Mouse (Mus musculus): ENCODE measurements around the gene Tpte.
"Not testable (repeated sequence)": the region's sequence is repeated elsewhere in the genome, so short reads cannot be mapped to it uniquely, and the experiment has no call there.

The Tpte gene

DNA sequence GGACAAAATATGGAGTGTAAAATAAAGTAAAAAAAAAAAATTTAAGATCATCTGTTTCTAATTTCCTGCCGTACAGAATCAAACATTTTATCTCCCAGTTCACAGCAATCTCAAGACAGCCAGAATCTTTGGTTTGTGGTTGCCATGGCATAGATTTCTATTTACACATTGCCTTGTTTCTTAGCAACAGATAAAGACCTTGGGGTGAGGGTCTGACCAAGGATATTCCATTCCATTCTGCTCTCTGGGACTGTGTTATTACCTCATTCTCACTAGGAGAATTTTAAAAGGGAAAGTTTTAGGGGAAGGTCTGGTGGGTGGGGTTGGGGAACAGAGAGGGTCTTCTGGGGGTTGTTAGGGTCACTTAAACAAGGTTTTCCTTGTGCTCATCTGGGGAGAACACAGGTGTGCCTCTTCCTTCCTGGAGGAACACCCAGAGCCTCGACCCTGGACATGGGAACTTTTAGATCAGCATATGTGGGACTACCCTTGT, at the start of gene Tpte:
TSS of gene Tpte (plus strand) at position 443 of the 493 bp plus-strand sequence.
- DNase-seq (ENCODE audit: low spot score in 2 of 2) = no peak

DNA sequence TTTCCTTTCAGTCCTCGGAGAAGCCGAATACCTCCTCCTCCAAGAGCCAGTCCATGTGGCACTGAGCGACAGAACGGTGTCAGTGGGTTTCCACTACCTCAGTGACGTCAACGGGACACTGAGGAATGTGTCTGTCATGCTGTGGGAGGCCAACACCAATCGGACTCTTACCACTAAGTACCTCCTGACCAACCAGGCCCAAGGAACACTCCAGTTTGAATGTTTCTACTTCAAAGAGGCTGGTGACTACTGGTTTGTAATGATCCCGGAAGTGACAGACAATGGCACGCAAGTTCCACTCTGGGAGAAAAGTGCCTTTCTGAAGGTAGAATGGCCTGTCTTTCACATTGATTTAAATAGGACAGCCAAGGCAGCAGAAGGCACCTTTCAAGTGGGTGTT, 40.3 kb upstream of the Tpte start:
- DNase-seq (ENCODE audit: low spot score in 2 of 2) = no peak

GRCm38 (mm10) chr8:22245663-22246062, 37.6 kb upstream of the Tpte start:
- DNase-seq (ENCODE audit: low spot score in 2 of 2) = no peak

- no peak for DNase-seq (ENCODE audit: low spot score in 2 of 2)
These were observed 35.3 kb upstream of the Tpte start for GRCm38 (mm10) chr8:22247956-22248355.

DNA sequence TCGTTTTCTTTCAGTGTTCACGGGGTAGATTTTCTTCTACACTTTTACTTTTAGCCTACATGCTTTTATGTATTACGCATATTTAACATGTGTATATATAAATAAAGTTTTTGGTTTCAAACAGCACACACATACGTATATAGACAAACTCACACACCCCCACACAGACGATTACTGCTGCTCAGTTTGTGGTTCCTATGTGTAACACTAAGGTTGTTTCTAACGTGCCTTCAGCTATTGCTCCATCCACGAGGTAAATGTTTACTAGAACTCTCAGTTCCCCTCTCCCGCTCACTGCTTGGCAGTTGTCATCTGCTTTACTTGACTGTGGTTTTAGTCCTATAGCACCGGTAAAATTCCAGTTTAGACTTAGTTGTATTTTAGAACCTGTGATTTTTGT, 34.2 kb upstream of the Tpte start:
- no peak for DNase-seq (ENCODE audit: low spot score in 2 of 2)

DNA sequence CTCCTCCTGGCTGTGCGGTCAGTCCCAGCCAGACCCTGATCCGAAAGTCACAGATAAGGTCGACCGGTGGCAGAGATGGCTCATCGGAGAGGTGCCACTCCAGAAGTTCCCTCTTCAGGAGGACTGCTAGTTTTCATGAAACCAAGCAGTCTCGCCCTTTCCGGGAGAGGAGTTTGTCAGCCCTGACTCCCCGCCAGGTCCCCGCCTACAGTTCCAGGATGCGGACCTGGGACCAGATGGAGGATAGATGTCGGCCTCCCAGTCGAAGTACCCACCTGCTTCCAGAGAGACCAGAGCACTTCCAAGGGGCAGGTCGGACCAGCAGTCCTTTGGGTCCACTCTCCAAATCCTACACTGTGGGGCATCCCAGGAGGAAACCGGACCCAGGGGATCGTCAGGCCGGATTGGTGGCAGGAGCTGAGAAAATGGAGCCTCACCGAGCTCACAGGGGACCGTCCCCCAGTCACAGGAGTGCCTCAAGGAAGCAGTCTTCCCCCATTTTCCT, 24.2 kb upstream of the Tpte start:
- no peak for DNase-seq (ENCODE audit: low spot score in 2 of 2)

DNA sequence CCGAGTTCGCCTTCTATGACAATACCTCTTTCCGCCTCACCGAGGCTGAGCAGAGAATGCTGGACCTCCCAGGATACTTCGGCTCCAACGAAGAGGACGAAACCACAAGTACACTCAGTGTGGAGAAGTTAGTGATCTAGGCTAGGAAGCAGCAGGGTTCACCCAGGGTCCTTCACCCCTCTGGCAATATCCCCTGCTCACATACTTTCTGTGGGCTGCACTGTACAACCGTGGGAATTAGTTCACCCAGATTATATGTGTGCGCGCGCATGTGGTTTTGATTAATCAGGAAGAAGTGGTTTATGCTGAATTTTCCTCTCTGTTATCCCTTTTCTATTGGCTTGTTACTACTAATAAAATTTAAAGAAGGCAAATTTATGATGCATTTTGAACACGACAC, 23.7 kb upstream of the Tpte start:
- no peak for DNase-seq (ENCODE audit: low spot score in 2 of 2)

GRCm38 (mm10) chr8:22260091-22260722, 23.0 kb upstream of the Tpte start:
- peak in 1 of 2 experiments; percentile 17 for DNase-seq (ENCODE audit: low spot score in 2 of 2)

DNA sequence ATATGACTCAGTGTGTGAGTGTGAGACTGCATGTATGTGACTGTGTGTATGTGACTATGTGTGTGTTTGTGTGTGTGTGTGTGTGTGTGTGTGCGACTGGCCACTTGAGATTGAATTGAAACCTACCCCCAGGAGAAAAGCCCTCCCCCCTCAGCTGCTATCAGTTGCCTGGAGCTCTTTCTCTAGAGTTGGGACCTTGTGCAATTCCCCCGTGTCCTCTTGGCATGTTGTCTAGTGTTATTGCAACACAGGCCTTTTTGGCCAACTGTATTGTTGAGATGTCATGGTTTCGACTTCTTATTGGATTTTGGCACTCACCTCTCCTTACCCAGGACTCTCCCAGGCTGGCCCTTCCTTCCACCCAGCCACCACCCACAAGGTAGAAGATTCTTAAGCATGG, 21.0 kb upstream of the Tpte start:
- peak in 1 of 2 experiments; percentile 71 for DNase-seq (ENCODE audit: low spot score in 2 of 2)

GRCm38 (mm10) chr8:22264292-22264691, 18.9 kb upstream of the Tpte start:
- DNase-seq (ENCODE audit: low spot score in 2 of 2) = no peak

DNA sequence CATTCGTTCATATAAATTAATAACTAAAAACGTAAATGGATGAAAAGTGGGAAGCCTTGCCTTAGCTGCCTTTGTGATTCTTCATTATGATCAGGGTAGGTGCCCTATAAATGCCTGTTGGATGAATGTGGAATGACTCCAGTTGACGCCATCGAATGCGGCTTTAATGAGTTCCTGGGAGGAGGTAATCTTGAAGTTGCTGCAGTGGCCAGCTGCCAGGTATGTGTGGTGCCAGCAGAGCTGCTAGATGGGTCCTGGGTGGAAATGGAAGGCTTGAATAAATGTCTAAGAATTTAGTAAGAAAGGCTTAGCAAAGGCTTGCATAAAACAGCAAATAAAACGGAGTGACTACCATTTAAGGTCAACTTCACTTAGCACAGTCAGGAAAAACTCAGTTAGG, 18.5 kb upstream of the Tpte start:
- DNase-seq (ENCODE audit: low spot score in 2 of 2) = peak in 1 of 2 experiments; percentile 50

DNA sequence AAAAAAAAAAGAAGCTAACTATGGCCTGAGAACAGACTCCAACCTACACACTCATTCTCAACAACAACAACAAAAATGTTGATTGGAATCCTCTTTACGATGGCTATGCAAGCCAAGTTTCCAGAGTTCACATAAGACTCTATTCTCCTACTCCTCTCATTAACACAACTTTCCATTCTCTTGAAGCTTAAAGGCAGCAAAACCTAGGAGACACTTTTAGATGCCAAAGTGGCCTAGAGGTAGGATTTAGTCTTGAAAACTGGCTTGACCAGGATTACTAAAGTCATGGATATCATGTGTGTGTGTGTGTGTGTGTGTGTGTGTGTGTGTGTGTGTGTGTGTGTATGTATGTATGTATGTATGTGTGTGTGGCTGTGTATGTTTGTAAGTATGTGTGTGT, 18.0 kb upstream of the Tpte start:
- no peak for DNase-seq (ENCODE audit: low spot score in 2 of 2)

DNA sequence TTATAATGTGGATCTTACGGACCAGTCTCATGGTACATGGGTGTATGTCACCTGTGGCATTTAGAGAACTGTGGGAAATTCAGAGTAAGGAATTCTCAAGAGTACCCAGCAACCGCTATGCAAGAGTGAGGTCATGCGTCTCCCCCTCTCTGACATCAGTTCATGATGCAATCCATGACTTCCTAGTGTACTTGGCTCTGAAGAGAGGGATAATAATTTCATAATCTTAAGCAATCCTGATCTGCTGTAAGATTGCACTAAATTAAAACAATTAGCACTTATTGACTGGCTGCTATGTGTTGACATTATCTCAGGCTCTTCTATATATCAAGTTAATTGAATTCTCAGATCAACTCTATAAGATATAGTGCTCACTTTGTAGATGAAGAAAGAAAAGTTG, 16.4 kb upstream of the Tpte start:
- no peak for DNase-seq (ENCODE audit: low spot score in 2 of 2)

GRCm38 (mm10) chr8:22273142-22273541, 10.1 kb upstream of the Tpte start:
- DNase-seq (ENCODE audit: low spot score in 2 of 2) = no peak

DNA sequence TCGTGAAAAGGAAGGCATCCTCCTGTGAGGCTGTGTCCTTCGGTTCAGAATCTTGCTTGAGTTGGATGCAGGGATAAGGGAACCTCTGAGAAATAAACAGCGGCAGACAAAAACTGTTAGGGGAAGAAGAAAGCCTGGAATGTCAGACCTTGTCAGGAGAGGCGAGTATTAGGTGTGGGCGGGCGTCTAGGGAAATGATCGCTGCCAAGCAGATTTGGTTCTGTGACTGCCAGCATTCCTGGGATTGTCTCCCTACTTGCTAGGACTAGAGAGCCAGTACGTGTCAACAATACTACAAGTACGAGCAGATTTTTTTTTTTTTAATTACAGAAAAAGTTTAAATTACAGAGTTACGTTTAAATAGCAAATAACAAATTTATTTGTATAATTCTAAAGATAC, 8.6 kb upstream of the Tpte start:
- no peak for DNase-seq (ENCODE audit: low spot score in 2 of 2)

DNA sequence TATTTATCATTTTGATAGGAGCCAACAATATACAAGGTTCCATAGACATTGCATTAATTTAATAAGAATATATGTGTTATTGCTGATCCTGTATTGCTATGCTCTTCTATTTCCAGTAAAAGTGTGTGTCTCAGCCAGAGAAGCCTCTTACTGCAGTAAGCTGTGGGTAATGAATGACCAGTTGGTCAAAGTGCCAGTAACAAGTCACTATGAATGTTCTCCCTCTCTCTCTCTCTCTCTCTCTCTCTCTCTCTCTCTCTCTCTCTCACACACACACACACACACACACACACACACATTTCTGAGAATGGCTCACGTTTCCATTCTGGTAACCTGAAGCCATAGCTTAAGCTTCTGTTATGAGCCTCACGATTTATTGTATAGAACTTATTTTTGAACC, 19.1 kb downstream of the Tpte start:
- no peak for DNase-seq (ENCODE audit: low spot score in 2 of 2)

DNA sequence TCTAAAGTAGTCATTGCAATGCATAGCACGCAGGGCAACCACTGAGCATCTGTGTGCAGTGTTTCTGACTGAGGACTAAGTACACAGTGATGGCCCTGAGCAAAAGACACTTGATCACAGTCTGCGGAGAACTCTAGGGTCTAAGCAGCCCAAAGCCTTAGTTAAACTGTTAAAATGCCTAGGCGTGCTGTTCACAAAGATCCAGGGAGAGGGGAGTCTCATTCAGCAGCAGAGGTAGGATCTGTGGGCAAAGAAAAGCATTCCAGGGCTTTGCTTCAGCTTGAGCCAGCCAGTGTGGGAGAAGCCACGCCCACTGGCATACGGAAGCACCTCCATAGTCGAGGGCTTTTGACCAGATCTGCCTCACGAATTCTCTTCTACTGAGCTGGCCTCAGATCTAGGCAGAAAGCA, 19.7 kb downstream of the Tpte start:
- DNase-seq (ENCODE audit: low spot score in 2 of 2) = no peak

DNA sequence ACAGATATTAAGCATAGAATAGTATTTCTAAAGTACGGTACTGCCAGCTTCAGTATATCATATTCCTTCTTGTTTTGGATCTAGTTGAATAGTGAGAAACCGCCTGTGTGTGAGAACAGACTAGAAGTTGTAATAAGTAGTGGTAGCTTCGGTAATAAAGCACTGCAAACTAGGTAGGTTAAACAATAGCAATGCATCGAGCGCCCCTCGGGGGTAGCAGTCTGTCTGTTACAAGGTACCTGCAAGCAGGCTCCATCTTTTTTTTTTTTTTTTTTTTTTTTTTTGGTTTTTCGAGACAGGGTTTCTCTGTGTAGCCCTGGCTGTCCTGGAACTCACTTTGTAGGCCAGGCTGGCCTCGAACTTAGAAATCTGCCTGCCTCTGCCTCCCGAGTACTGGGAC, 20.8 kb downstream of the Tpte start:
- DNase-seq (ENCODE audit: low spot score in 2 of 2) = not testable (repeated sequence)

DNA sequence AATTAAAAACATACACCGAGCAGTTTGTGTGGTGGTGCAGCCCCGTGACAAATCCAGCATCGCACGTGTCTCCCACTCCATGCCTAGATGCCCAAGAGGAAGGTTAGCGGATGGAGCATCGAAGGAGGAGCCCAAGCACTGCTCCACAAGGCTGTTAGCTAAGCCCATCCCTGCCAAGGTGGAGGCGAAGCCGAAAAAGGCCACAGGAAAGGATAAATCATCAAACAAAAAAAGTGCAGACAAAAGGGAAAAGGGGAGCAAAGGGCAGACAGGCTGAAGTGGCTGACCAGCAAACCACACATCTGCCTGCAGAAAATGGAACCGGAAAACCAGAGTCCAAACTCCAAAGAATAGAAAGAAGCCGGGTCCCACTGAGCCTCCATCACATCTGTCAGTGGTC, 23.8 kb downstream of the Tpte start:
- DNase-seq (ENCODE audit: low spot score in 2 of 2) = no peak

DNA sequence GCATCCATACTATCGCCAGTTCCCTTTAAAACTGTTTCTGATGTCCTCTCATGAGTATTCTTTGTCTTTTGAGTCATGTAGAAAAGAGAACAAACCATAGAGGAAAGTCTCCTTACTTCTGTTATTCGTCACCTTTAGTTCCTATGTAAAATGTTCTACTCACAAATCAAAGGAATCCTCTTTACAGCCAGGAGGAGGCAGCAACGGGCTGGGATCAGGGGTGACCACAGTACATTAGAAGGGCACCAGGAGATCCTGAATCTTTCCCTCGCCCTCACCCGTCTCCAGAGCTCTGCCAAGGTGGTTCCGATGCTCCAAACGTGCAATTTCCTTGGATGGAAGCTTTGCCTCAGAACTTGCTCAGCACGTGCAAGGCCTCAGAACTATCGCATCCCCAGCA, 28.2 kb downstream of the Tpte start:
- no peak for DNase-seq (ENCODE audit: low spot score in 2 of 2)

- no peak for DNase-seq (ENCODE audit: low spot score in 2 of 2)
These were observed 52.2 kb downstream of the Tpte start for GRCm38 (mm10) chr8:22335426-22335825.

- DNase-seq (ENCODE audit: low spot score in 2 of 2) = no peak
These were observed 76.1 kb downstream of the Tpte start for GRCm38 (mm10) chr8:22359359-22359758.

DNA sequence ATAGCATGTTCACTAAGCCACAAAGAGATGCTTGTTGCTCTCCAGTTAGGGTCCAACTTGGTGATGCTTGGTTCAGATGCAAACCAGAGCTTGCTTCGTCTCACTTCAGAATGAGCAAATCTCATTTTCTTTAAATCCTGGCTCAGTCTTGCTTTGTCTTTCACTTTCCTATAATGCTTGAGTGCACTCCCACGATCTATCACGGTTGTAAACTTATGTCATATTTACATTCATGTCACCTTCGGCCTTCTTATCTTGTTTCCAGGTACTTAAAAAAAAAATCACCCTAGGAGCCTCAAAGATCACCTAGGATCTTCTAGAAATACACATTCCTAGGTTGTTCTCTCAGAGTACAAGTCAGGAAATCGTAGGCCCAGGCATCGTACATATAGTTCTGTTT, 76.6 kb downstream of the Tpte start:
- DNase-seq (ENCODE audit: low spot score in 2 of 2) = no peak

- DNase-seq (ENCODE audit: low spot score in 2 of 2) = no peak
These were observed 93.1 kb downstream of the Tpte start for GRCm38 (mm10) chr8:22376311-22376710.

All from urinary bladder, postnatal 36 days (tissue).